ENCODE assay signal across 28 mouse cellular contexts in the genomic region with DNA sequence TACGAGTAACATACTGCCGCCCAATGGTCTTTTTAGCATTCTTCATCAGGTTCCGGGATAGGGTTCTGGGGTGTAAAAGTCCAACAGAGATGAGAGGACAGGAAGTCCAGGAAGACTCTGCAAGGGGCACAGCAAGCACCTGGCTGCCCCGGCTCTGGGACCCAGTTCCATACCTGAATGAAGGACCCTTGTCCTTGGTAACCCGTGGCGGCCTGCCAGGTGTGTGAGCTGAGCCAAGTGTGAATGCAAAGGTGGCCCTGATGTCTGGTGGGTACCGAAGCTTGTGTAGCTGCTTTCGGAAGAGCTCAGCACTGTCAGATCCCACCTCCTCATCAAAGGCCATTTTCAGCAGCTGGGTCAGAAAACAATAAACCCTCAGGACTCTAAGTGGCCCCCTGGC. TPM values are rescaled to one million over a fixed set of nuclear protein-coding genes. Genes with fewer than 3 reads are reported as not detected.
A peak's percentile ranks its signal among the peaks of the same experiment; 100 is the strongest.
DNase-seq lines count a peak whose midpoint lies in the region; ATAC-seq and TF ChIP-seq lines count a peak whose summit lies in the region.
"Had no signal": no experiment of that assay in that cellular context is flagged by ENCODE, and none has a peak within 500 bp of the region (broad histone marks: within the 10 kb centered on the region; RNA-seq: fewer than 3 reads in every experiment).

No protein-coding gene starts in this region.

- no peak overlapping the region for H3K27ac ChIP-seq in kidney, adult 2 months (ENCODE audit: insufficient read depth, low read depth, low read length)
- H3K27ac ChIP-seq in kidney, embryonic 15.5 days = no peak overlapping the region
- H3K27ac ChIP-seq: embryonic facial prominence, embryonic 10.5 days; embryonic facial prominence, embryonic 13.5 days; forebrain, embryonic 12.5 days; forebrain, embryonic 15.5 days; heart, adult 2 months; heart, embryonic 10.5 days; heart, embryonic 13.5 days; hindbrain, embryonic 14.5 days had no signal

- no peaks in the 10 kb centered on the region for H3K27me3 ChIP-seq in kidney, adult 2 months (replicated peaks; ENCODE audit: control insufficient read depth, insufficient read depth, low read length)
- no peaks in the 10 kb centered on the region for H3K27me3 ChIP-seq in kidney, embryonic 15.5 days
- H3K27me3 ChIP-seq: embryonic facial prominence, embryonic 13.5 days; forebrain, embryonic 12.5 days; forebrain, embryonic 15.5 days; heart, embryonic 13.5 days had no signal

- TF ChIP-seq CTCF in kidney, adult 2 months (conservative IDR thresholded peaks at IDR 0.05; ENCODE audit: insufficient read depth, insufficient read length, low read depth, low read length) = no peak

- ATAC-seq in kidney, embryonic 15.5 days (replicated peaks; ENCODE audit: low FRiP score) = no peak
- ATAC-seq: CD4-positive, CD25-positive, alpha-beta regulatory T cell, adult 4 months; forebrain, embryonic 15.5 days had no signal

- H3K4me2 ChIP-seq in kidney, embryonic 15.5 days = no peak overlapping the region
- H3K4me2 ChIP-seq: embryonic facial prominence, embryonic 13.5 days; forebrain, embryonic 12.5 days; forebrain, embryonic 15.5 days; heart, embryonic 13.5 days; hindbrain, embryonic 14.5 days had no signal

- no peaks in the 10 kb centered on the region; the same call in none of the 2 replicates for H3K36me3 ChIP-seq in kidney, adult 2 months (ENCODE audit: control insufficient read depth, insufficient read depth, low read length)
- H3K36me3 ChIP-seq in kidney, embryonic 15.5 days = peaks cover 93% of the 10 kb centered on the region

- 75% methylated on average over 8 of the region's 8 CpGs for WGBS in kidney, adult 2 months
- 96% methylated on average over 8 of the region's 8 CpGs for WGBS in kidney, embryonic 15.5 days

- no peak overlapping the region for H3K4me3 ChIP-seq in kidney, adult 2 months (ENCODE audit: insufficient read depth, low read depth, low read length)
- no peak overlapping the region for H3K4me3 ChIP-seq in kidney, embryonic 15.5 days (replicated peaks)
- H3K4me3 ChIP-seq: embryonic facial prominence, embryonic 10.5 days; embryonic facial prominence, embryonic 13.5 days; erythroblast, embryonic 14.5 days; forebrain, embryonic 12.5 days; forebrain, embryonic 15.5 days; heart, adult 2 months; heart, embryonic 10.5 days; heart, embryonic 13.5 days had no signal

- no peaks in the 10 kb centered on the region for H3K4me1 ChIP-seq in kidney, adult 2 months (ENCODE audit: control insufficient read depth, insufficient read depth, low read length)
- H3K4me1 ChIP-seq in kidney, embryonic 15.5 days = no peaks in the 10 kb centered on the region
- H3K4me1 ChIP-seq: embryonic facial prominence, embryonic 10.5 days; embryonic facial prominence, embryonic 13.5 days; forebrain, embryonic 12.5 days; forebrain, embryonic 15.5 days had no signal

- no peak overlapping the region for H3K9ac ChIP-seq in kidney, embryonic 15.5 days
- H3K9ac ChIP-seq: embryonic facial prominence, embryonic 13.5 days; forebrain, embryonic 12.5 days; forebrain, embryonic 15.5 days; heart, embryonic 13.5 days; hindbrain, embryonic 14.5 days had no signal

- peak; percentile 26 for DNase-seq in kidney, adult 2 months
- DNase-seq in kidney, adult 9 months = peak; percentile 28
- DNase-seq in kidney, postnatal 10 days = peak; percentile 48
- peak; percentile 47 to 62 for DNase-seq in kidney, postnatal 36 days
- no peak for DNase-seq in embryo, embryonic 10 days (ENCODE audit: low spot score)
- DNase-seq: adrenal gland, adult 2 months; adrenal gland, postnatal 14 days; cerebellum, adult 11 months; cerebellum, adult 2 months; cerebellum, adult 9-11 months; embryo, embryonic 11 days; gastrocnemius, postnatal 36 days; heart, adult 2 months; heart, postnatal 14 days; heart, postnatal 4 days had no signal

- no peaks in the 10 kb centered on the region for H3K9me3 ChIP-seq in kidney, embryonic 15.5 days (replicated peaks)
- H3K9me3 ChIP-seq: embryonic facial prominence, embryonic 10.5 days; embryonic facial prominence, embryonic 13.5 days; forebrain, embryonic 12.5 days; forebrain, embryonic 15.5 days; heart, embryonic 10.5 days; heart, embryonic 13.5 days had no signal

- no peak for TF ChIP-seq POLR2A in kidney, adult 2 months (IDR thresholded peaks at IDR 0.05; ENCODE audit: low read depth, low read length)

RNA-seq across cellular contexts. Expression of gene Sbf1, which starts 14.5 kb away (rescaled TPM):
- polyA plus RNA-seq in kidney, adult 2 months (2012; rRNA removed) = 174 and 184 TPM in 2 replicates
- polyA plus RNA-seq in kidney, embryonic 15.5 days (2015; fragmentation: Nextera tagmentation; extraction: Ambion mirVana) = 42.6 and 51.4 TPM in 2 replicates

RNA-seq across cellular contexts. Expression of gene Adm2, which starts 21.9 kb away (rescaled TPM):
- polyA plus RNA-seq in kidney, adult 2 months (2012; rRNA removed) = 12.1 and 13.4 TPM in 2 replicates
- polyA plus RNA-seq in kidney, embryonic 15.5 days (2015; fragmentation: Nextera tagmentation; extraction: Ambion mirVana) = 0.71 and 0.74 TPM in 2 replicates
- polyA plus RNA-seq: CD4-positive, CD25-positive, alpha-beta regulatory T cell, adult 4 months; cerebellum, adult 2 months; embryonic facial prominence, embryonic 13.5 days; forebrain, embryonic 12.5 days; forebrain, embryonic 15.5 days; heart, adult 2 months; hindbrain, embryonic 14.5 days had no signal

RNA-seq across cellular contexts. Expression of gene Miox, which starts 33.6 kb away (rescaled TPM):
- 7,787 and 8,230 TPM in 2 replicates for polyA plus RNA-seq in kidney, adult 2 months (2012; rRNA removed)
- polyA plus RNA-seq in kidney, embryonic 15.5 days (2015; fragmentation: Nextera tagmentation; extraction: Ambion mirVana) = 6.8 and 7.1 TPM in 2 replicates
- polyA plus RNA-seq: C2C12; CD4-positive, CD25-positive, alpha-beta regulatory T cell, adult 4 months; cerebellum, adult 2 months; embryonic facial prominence, embryonic 10.5 days; embryonic facial prominence, embryonic 13.5 days; erythroblast, embryonic 14.5 days; forebrain, embryonic 12.5 days; forebrain, embryonic 15.5 days; heart, adult 2 months; heart, embryonic 10.5 days; heart, embryonic 13.5 days; heart, embryonic 16.5 days; hindbrain, embryonic 11.5 days; hindbrain, embryonic 14.5 days had no signal

RNA-seq across cellular contexts. Expression of gene Lmf2, which starts 54.9 kb away (rescaled TPM):
- 40.2 and 43.7 TPM in 2 replicates for polyA plus RNA-seq in kidney, adult 2 months (2012; rRNA removed)
- 54.1 and 67.9 TPM in 2 replicates for polyA plus RNA-seq in kidney, embryonic 15.5 days (2015; fragmentation: Nextera tagmentation; extraction: Ambion mirVana)

RNA-seq across cellular contexts. Expression of gene Ncaph2, which starts 54.9 kb away (rescaled TPM):
- polyA plus RNA-seq in kidney, adult 2 months (2012; rRNA removed) = 111 and 124 TPM in 2 replicates
- 147 and 155 TPM in 2 replicates for polyA plus RNA-seq in kidney, embryonic 15.5 days (2015; fragmentation: Nextera tagmentation; extraction: Ambion mirVana)

Comparison
In these comparisons a context has a peak if more than half of its experiments do, and no peak if none do; other contexts are left out.
1. RNA of gene Miox, which starts 33.6 kb away (polyA plus RNA-seq): 7,787 to 8,230 TPM in kidney, adult 2 months; 6.8 to 7.1 TPM in kidney, embryonic 15.5 days; every median in the first group is over 100 times any median in the second.